Mouse (Mus musculus): Measurements from ENCODE around the gene Gdf1.

DNA sequence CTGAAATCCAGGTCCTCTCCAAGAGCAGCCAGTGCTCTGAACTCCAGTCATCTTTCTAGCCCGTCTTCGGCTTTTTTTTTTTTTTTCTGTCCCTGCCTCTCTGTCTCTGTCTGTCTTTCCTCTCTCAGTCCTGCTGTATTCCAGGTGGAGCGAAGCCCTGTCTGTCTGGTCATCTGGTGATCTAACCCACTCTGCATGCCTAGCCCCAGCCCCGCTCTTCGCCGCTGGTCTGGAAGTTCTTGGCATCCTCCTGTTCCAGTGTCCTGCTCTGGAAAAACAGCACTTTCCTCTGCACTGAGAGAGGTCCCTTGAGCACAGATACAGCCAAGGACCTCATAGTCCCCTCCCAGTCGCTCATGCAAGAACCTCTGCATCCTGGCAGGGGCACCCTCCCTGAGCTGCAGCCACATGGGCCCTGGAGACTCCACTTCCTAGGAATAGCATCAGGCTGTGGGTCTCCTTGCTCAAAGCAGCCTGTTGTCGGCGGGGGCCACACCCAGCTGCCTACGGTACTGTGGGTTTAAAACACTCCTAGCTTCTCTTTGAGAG, 31.9 kb downstream of the Gdf1 start:
- TF ChIP-seq CTCF (IDR thresholded peaks at IDR 0.05; ENCODE audit: low read depth) (no peak), EP300 (optimal IDR thresholded peaks at IDR 0.05) (no peak)
